Mouse (Mus musculus): Measurements from ENCODE around the gene Dock1.

Dock1 gene

DNA sequence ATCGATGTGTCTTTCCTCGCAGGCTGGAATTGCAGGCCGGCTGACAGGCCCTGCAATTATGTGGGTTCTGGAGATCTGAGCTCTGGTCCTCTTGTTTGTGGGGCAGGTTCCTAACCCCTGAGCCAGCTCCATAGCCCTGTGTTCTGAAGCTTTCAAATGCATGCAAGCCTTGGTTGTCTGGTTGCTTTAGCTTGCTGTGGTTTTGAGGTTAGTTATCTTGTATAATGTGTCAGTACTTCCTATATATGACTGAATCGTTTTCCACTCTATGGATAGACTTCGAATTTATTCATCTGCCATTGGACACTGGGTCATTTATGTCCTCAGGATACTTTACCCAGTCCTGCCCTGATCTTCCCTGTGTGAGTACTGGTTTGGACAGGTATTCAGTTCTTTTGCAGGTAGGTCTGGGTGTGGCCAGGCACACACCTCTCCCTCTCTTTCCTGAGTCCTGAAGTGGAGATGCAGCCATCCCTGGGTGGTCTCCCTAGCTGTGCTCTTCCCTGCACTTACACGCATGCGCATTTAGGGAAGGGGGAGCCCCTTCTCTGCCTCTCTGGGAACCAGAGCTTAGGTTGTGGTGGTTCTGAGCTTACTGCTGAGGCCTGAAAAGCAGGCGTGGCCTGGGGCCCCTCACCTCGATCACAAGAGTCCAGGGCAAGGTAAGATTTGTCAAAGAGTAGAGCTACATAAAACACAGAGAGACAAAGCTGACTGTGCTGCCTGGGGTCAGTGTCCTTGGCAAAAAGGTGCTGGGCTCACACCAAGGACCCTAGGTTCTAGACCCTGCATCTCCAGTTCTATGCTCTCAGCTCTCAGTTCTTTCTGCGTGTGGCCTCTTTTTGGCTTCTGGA is 25.9 kb downstream of the Dock1 start:
- no peak for DNase-seq

DNA sequence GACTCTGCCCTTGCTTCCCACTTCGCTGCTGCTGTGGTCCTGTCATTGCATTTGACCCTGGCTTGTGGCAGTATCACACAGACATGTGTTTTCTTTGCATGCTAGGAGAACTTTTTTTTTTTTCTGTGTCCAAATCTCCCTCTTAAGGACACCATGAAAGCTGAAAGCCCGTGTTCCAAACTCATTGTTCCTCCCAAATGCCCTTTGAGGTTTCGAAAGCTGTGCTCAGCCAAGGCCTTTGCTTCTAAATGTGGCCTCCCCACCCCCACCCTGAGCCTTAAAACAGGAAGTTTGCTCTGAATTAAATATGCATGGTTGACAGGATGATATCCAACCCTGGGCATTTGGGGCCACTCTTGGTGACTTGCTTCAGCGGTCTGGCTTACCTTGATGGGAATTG is 27.0 kb downstream of the Dock1 start:
- DNase-seq, result no peak

DNA sequence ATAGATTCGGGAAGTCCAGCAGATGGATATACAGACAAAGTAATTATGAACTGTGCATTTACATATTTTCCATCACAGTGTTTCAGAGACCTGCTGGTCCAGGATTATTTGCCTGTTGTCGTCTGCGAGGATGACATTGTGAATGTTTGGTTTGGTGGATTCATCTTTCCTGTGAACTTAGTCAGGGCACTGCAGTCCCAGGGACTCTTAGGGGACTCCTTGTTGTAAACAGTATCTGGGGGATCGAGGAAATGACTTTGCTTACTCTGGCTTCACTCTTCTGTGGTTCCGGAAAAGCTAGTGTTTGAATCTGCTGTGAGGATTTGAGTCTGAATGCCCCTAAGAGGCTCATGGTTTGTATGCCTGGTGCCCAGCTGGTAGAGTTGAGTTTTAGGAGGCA is 27.8 kb downstream of the Dock1 start:
- DNase-seq, result no peak

DNA sequence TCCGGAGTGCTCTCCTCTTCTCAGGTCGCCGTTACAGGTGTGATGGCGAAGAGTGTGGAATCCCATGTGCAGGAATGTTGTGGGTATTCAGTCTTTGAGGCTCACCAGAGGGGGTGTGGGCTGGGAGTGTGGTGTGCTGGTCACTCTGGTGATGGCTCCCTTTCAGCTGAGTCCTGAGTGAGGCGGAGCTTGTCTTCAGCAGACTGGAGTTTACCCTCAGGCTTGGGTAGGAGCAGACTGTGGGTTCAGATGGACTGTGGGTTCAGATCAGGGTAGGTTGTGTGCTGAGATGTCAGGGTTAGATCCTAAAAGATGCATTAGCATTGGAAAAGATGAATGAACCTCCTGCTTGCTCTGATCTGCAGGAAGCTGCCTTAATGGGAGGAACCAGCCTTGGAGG is 29.5 kb downstream of the Dock1 start:
- DNase-seq, result no peak

GRCm38 (mm10) chr7:134702481-134702880 is 32.0 kb downstream of the Dock1 start:
- no peak for DNase-seq

DNA sequence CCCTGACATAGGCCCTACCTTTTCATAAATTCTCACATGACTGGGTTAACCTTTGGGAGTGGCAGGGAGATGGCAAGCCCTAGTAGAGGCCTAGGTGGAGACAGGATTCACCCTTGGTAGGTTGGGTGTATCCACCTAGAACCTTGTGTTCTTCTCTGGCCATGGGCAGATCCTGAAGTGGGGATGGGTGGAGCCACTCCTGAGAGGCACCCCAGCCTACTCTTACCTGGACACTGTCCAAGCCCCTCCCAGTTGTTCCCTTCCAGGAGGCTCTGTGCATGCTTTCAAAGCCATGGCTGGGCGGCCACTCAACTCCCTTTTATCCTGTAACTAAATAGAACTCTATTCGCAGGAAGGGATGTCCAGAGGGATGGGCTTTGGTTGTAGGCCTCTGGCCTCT is 33.2 kb downstream of the Dock1 start:
- DNase-seq, result no peak

DNA sequence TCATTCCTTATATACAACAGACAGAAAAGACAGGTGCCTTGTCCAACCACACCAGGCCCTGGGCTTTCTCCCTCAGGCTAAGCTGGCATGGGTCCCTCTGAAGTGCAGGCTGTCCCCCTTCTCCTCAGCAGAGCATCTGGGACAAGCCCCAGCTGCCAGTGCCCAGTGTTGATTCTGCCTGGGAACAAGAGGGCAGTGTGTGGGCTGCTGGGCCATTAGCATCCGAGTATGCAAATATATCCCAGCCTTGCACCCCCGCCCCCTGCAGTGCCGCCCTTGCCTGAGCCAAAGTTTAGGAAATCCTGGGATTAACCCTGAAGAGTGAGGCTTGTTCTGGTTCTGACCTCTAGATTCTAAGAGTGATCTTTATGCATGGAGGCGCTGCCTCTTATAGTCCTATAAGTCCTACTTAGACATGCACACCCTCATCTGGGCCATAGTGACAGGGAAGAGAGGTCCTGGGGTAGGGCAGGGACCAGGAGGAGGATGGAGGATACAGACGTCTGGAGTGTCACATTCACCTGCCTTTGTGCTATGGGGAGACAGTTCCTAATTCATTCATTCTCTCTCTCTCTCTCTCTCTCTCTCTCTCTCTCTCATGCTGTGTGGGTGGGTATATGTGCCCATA is 38.9 kb downstream of the Dock1 start:
- no peak for DNase-seq

DNA sequence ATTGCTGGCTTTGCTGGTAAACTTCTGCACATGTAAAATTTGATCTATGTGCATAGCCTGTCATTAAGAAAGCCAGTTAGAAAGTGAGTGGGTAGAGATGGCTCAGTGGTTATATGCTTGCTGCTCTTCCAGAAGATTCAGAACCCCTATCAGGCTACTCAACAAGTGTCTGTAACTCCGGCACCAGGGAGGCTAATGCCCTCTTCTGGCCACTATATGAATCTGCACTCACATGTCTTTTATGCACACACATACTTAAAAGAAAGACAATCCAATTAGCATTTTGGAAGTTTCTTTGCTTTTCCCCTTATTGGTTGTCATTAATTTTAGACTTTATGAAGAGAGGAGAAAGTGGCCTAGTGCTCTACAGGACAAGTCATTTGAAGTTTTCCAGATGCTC is 41.1 kb downstream of the Dock1 start:
- no peak for DNase-seq

DNA sequence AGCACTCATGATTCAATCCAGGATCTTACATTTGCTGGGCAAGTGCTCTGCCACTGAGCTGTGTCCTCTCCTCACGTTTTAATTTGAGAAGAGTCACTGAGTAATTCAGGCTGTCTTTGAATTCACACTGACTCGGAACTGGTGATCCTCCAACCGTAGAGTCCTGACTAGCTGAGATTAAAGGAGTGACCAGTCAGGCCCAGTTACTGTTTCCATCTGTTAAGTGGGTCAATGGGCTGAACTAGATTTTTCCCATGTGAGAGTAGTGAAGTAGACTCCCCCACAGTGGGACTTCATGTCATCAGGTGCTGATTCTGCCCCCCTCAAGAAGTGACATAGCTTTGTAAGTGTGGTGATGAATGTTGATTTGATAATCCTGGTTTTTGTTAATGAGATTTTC is 49.0 kb downstream of the Dock1 start:
- no peak for DNase-seq

GRCm38 (mm10) chr7:134722361-134722760 is 51.9 kb downstream of the Dock1 start:
- DNase-seq, result no peak

DNA sequence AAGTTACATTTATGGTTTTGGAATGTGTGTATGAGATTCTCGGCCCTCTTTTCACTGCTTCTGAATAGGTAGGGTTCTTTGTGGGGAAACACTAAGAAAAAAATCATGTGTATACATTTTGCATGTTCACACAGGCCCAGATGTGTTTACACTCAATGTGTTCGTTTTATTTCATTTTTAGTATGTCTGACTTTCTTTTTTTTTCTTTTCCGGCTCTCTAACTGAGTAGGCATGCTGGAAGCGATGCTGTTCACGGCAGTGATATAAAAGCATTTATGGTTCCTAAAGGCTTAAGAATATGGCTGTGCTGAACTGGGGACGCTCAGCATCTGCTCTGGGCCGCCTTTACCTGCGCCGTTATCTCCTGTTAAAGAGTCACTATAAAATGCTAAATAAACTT is 52.5 kb downstream of the Dock1 start:
- DNase-seq, result no peak

DNA sequence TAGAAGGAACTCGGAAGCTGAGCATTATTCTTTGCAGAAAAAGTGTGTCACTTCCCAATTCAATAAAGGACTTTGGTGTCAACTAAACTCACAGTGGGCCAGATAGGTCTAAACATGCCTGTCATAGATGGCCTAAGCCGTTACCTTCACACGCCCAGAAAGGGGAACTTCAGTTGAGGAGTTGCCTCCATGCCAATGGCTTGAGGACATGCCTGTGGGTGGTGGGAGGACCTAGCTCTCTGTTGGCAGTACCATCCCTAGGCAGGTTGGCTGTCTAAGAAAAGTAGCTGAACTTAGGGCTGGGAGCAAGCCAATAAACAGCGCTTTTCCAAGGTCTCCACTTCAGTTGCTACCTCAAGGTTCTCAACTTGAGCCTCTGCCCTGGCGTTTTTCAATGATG is 53.1 kb downstream of the Dock1 start:
- DNase-seq, result no peak

DNA sequence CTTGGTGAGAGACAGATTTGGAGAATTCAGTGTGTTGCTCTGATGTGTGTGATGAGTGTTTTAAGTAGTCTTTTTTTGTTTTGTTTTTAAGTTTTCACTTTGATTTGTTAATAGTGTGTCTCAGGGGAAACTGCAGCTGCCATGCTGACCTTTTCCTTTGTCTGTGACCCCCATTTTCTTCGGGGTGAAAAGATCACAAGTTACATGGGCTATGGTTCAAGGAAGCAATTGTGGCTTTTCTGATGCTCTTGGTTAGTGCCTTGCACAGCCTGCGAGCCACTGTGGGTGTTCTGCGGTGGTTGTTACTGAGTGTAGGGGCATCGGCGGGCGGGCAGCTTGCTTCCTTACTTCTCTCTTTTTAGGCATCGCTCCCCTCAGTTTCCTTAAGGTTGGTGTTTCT is 54.4 kb downstream of the Dock1 start:
- DNase-seq, result no peak

- DNase-seq, result no peak
Measured at GRCm38 (mm10) chr7:134725551-134726529, 55.4 kb downstream of the Dock1 start.

GRCm38 (mm10) chr7:134726530-134727258 is 56.2 kb downstream of the Dock1 start:
- DNase-seq, result no peak

DNA sequence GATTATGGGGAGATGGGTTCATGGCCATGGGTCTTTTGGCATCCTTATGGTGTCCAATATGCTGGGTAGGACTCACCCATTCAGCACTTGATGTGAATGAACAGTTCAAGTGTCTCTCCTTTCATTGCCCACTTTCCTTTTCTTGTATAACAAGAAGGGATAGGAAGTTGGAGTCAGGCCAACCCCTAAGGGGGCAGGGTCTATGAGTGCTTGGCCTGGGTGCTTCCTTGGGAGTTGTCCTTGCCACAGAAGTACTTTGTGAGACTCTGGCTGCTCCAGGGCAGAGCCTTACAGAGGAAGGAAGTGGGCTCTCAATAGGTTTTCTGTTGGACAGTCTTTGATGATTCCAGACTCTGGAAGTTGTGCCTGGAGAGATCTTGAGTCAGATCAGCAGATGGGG is 58.9 kb downstream of the Dock1 start:
- DNase-seq, result no peak

GRCm38 (mm10) chr7:134730406-134731126 is 60.1 kb downstream of the Dock1 start:
- DNase-seq, result no peak

GRCm38 (mm10) chr7:134747059-134747458 is 76.6 kb downstream of the Dock1 start:
- no peak for DNase-seq

DNA sequence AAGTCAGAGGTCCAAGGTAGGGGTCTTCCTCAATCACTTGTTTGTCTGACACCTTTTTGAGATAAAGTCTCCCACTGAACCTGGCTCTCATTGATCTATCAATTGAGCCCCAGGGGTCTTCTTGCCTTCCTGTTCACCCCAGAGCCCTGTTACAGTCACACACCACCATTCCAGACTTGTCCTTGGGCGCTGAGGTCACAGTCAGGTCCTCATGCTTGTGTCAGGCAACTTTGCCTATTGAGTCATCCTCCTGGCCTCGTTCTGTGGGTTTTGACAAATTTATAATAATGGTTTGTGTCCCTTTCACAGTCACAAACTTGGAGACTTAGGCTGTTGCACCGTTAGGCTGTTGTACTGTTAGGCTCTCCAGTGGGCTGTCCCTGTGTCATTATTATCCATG is 77.9 kb downstream of the Dock1 start:
- DNase-seq, result no peak

DNA sequence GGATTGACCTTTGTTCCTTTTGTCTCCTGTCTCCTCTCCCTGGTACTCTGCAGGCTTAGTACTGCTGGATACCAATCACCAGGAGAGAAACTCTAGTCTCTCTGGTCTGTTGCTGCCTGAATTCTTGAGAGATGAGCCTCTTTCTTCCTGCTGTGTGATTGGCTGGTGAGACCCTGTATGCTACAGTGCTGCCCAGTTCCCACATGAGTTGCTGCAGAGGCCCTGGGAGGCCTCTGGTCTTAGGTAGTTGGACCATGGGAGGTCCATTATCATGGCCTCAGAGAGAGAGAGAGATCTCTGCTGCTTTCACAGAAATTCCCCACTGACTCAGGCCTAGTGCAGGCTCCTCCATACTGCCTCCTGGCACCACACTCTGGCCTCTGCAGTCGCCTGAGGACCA is 79.2 kb downstream of the Dock1 start:
- no peak for DNase-seq

- DNase-seq, result no peak
Measured at GRCm38 (mm10) chr7:134751496-134751895, 81.0 kb downstream of the Dock1 start.

- DNase-seq, result no peak
Measured at GRCm38 (mm10) chr7:134753417-134753816, 83.0 kb downstream of the Dock1 start.

Data from thymus, postnatal 25 days (tissue).